Mouse (Mus musculus): ENCODE measurements around the gene 2010111I01Rik. TPM values are rescaled to one million over a fixed set of nuclear protein-coding genes. Genes with fewer than 3 reads are reported as not detected.

2010111I01Rik gene
- total RNA-seq, 1 experiment = 58.3 TPM

- no peak for DNase-seq (ENCODE audit: low read depth, low spot score)
- Histone ChIP-seq H3K9me3 (ENCODE audit: control insufficient read depth, insufficient read depth, low read depth, low read length) (no peaks in the 10 kb centered on the region), H3K4me1 (ENCODE audit: control insufficient read depth in 2 of 2, insufficient read depth in 2 of 2, low read length in 2 of 2, poor library complexity in 1 of 2) (no peaks in the 10 kb centered on the region), H3K27ac (ENCODE audit: insufficient read depth, low read depth, low read length, poor library complexity, severe bottlenecking) (no peak overlapping the region), H3K36me3 (ENCODE audit: control insufficient read depth, insufficient read depth, low read length, poor library complexity, severe bottlenecking) (no peaks in the 10 kb centered on the region), H3K4me3 (ENCODE audit: insufficient read depth in 1 of 2, low read depth in 1 of 2, low read length in 2 of 2, poor library complexity in 1 of 2, severe bottlenecking in 1 of 2) (no peak overlapping the region), H3K9ac (ENCODE audit: insufficient read depth, low read depth, low read length, poor library complexity, severe bottlenecking) (no peak overlapping the region)
- in situ Hi-C loops (cut with MboI; ENCODE audit: low sequenced_read_pairs in 2 of 2, unreplicated experiment in 2 of 2) = no loop called here
- TF ChIP-seq ZC3H11A (IDR thresholded peaks at IDR 0.05; ENCODE audit: borderline replicate concordance, low read depth, low read length) = no peak
- no peak for TF ChIP-seq HCFC1 (IDR thresholded peaks at IDR 0.05; ENCODE audit: borderline replicate concordance, insufficient read depth, low read length)
- TF ChIP-seq MAFK (IDR thresholded peaks at IDR 0.05; ENCODE audit: insufficient read depth, low read depth, low read length) = no peak
- no peak for TF ChIP-seq CHD2 (IDR thresholded peaks at IDR 0.05; ENCODE audit: low read depth, low read length)
- TF ChIP-seq ZNF384 (IDR thresholded peaks at IDR 0.05; ENCODE audit: low read depth, low read length) = no peak
Measured at GRCm38 (mm10) chr13:63223026-63223770, 258.5 kb downstream of the 2010111I01Rik start.

DNA sequence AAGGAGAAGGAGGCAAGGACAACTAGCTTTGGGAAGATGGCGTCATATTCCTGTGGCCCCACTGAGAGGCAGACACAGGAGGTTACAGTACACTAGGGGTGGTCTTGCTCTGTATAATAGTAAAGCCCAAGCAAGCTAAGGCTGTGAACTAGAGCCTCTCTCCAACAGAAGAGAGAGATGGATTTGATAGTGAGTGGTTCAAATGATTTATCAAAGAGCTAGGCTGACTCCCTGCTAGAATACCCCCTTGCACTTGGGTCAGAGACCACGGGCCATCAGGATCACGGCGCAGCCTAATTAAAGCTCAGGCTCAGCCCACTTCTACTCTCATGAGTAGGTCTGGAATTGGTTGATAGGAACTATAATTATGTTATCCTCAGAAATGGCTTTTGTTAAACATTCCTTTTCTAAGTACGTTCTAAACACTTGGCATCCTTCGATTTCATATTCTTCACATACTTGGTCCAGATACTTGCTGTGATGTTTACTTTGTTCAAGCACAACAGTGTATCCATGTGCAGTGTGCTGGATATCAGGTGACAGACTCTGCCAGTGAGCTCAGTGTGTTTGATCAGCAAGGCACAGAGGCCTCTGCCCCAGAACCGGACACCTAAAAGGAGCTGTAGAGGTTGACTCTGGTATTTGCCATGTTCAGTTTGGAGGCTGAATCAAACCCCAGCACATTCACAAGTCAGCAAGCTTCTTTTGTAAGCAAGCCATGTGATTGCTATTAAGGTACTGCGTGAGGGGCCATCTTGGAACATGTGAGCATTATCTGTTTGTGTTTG lies 261.3 kb downstream of the 2010111I01Rik start:
- Histone ChIP-seq H3K9me3 (ENCODE audit: control insufficient read depth, insufficient read depth, low read depth, low read length) (no peaks in the 10 kb centered on the region), H3K4me3 (ENCODE audit: insufficient read depth in 1 of 2, low read depth in 1 of 2, low read length in 2 of 2, poor library complexity in 1 of 2, severe bottlenecking in 1 of 2) (no peak overlapping the region), H3K4me1 (ENCODE audit: control insufficient read depth in 2 of 2, insufficient read depth in 2 of 2, low read length in 2 of 2, poor library complexity in 1 of 2) (no peaks in the 10 kb centered on the region), H3K9ac (ENCODE audit: insufficient read depth, low read depth, low read length, poor library complexity, severe bottlenecking) (no peak overlapping the region), H3K27ac (ENCODE audit: insufficient read depth, low read depth, low read length, poor library complexity, severe bottlenecking) (no peak overlapping the region), H3K36me3 (ENCODE audit: control insufficient read depth, insufficient read depth, low read length, poor library complexity, severe bottlenecking) (no peaks in the 10 kb centered on the region)
- DNase-seq (ENCODE audit: low read depth, low spot score) = no peak
- in situ Hi-C loops (cut with MboI; ENCODE audit: low sequenced_read_pairs in 2 of 2, unreplicated experiment in 2 of 2) = no loop called here
- TF ChIP-seq CHD2 (IDR thresholded peaks at IDR 0.05; ENCODE audit: low read depth, low read length) (no peak), HCFC1 (IDR thresholded peaks at IDR 0.05; ENCODE audit: borderline replicate concordance, insufficient read depth, low read length) (no peak), ZC3H11A (IDR thresholded peaks at IDR 0.05; ENCODE audit: borderline replicate concordance, low read depth, low read length) (no peak), ZNF384 (IDR thresholded peaks at IDR 0.05; ENCODE audit: low read depth, low read length) (no peak), MAFK (IDR thresholded peaks at IDR 0.05; ENCODE audit: insufficient read depth, low read depth, low read length) (no peak)

DNA sequence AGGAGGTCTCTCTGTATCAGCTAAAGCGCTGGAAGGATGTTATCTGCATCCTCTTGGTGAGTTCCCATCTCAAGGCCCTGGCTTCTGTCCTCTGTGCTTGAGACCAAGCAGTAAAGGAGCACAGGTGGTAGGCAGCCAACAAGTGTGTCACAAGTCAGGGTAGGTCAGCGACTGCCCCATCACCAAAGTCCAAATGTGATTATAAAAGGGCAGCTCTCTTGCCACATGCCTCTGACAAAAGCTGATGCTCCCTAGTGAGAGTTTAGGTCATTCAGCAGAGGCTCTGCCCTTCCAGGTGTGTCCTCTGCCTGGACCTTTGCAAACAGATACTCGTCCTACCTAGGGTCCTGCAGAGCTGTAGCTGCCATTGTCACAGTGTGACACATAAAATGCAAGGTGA lies 263.1 kb downstream of the 2010111I01Rik start:
- no peak for DNase-seq (ENCODE audit: low read depth, low spot score)
- no peak overlapping the region for H3K27ac ChIP-seq (ENCODE audit: insufficient read depth, low read depth, low read length, poor library complexity, severe bottlenecking)
- H3K9ac ChIP-seq (ENCODE audit: insufficient read depth, low read depth, low read length, poor library complexity, severe bottlenecking) = no peak overlapping the region
- no peak for TF ChIP-seq MAFK (IDR thresholded peaks at IDR 0.05; ENCODE audit: insufficient read depth, low read depth, low read length)
- H3K4me3 ChIP-seq (ENCODE audit: insufficient read depth in 1 of 2, low read depth in 1 of 2, low read length in 2 of 2, poor library complexity in 1 of 2, severe bottlenecking in 1 of 2) = no peak overlapping the region
- in situ Hi-C loops (cut with MboI; ENCODE audit: low sequenced_read_pairs in 2 of 2, unreplicated experiment in 2 of 2) = no loop called here
- no peaks in the 10 kb centered on the region for H3K9me3 ChIP-seq (ENCODE audit: control insufficient read depth, insufficient read depth, low read depth, low read length)
- H3K4me1 ChIP-seq (ENCODE audit: control insufficient read depth in 2 of 2, insufficient read depth in 2 of 2, low read length in 2 of 2, poor library complexity in 1 of 2) = no peaks in the 10 kb centered on the region
- H3K36me3 ChIP-seq (ENCODE audit: control insufficient read depth, insufficient read depth, low read length, poor library complexity, severe bottlenecking) = no peaks in the 10 kb centered on the region

DNA sequence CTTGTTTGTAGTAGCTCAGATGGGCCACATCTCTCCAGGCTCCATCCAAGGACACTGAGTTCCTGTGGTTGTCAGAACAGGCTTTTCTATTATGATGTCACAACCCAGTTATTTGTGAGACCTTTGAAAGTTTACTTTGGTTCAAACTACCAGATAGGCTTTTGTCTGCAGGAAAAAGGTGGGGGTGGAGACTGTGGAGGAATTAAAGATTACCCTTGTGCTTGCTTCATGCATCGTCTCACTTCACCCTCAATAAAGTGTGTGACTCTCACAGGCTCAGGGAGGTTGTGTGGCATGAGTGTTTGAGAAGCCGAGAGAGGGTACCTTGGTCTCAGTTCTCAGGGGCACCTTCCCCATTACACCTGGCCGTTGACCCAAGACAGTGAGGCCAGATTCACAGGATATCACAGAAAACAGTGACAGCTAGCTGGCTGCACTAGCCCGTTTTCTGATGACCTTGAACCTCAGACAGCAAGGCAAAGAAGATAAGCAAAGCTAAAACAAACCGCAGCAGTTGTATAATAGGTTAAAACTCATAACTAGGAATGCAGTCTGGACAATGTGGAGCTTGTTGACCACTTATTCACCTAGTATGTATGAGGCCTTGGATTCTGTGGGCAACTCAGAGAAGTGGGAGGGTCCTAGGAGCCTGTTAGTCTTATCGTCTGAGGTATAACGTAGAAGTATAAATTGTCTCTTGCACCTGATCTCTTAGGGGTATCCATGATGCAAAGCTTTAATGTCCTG lies 266.4 kb downstream of the 2010111I01Rik start:
- Histone ChIP-seq H3K4me1 (ENCODE audit: control insufficient read depth in 2 of 2, insufficient read depth in 2 of 2, low read length in 2 of 2, poor library complexity in 1 of 2) (no peaks in the 10 kb centered on the region), H3K9ac (ENCODE audit: insufficient read depth, low read depth, low read length, poor library complexity, severe bottlenecking) (no peak overlapping the region), H3K27ac (ENCODE audit: insufficient read depth, low read depth, low read length, poor library complexity, severe bottlenecking) (no peak overlapping the region), H3K4me3 (ENCODE audit: insufficient read depth in 1 of 2, low read depth in 1 of 2, low read length in 2 of 2, poor library complexity in 1 of 2, severe bottlenecking in 1 of 2) (no peak overlapping the region), H3K9me3 (ENCODE audit: control insufficient read depth, insufficient read depth, low read depth, low read length) (no peaks in the 10 kb centered on the region), H3K36me3 (ENCODE audit: control insufficient read depth, insufficient read depth, low read length, poor library complexity, severe bottlenecking) (no peaks in the 10 kb centered on the region)
- in situ Hi-C loops (cut with MboI; ENCODE audit: low sequenced_read_pairs in 2 of 2, unreplicated experiment in 2 of 2) = no loop called here
- TF ChIP-seq CHD2 (IDR thresholded peaks at IDR 0.05; ENCODE audit: low read depth, low read length) = no peak
- no peak for TF ChIP-seq ZNF384 (IDR thresholded peaks at IDR 0.05; ENCODE audit: low read depth, low read length)
- no peak for TF ChIP-seq HCFC1 (IDR thresholded peaks at IDR 0.05; ENCODE audit: borderline replicate concordance, insufficient read depth, low read length)
- TF ChIP-seq ZC3H11A (IDR thresholded peaks at IDR 0.05; ENCODE audit: borderline replicate concordance, low read depth, low read length) = no peak
- TF ChIP-seq MAFK (IDR thresholded peaks at IDR 0.05; ENCODE audit: insufficient read depth, low read depth, low read length) = no peak
- DNase-seq (ENCODE audit: low read depth, low spot score) = no peak
